Mouse (Mus musculus): ENCODE measurements around the gene Myo1b.

- TF ChIP-seq E2F4 (IDR thresholded peaks at IDR 0.05; ENCODE audit: insufficient read depth) (no peak), MAX (IDR thresholded peaks at IDR 0.05; ENCODE audit: low read depth) (no peak), POLR2A (IDR thresholded peaks at IDR 0.05; ENCODE audit: insufficient read length, low read depth) (no peak), MYOD1 (IDR thresholded peaks at IDR 0.05; ENCODE audit: control insufficient read depth in 1 of 3, insufficient read length in 2 of 3, low read depth in 2 of 3) (no peak), POLR2AphosphoS2 (IDR thresholded peaks at IDR 0.05; ENCODE audit: insufficient read length, low read depth) (no peak), TCF12 (IDR thresholded peaks at IDR 0.05; ENCODE audit: insufficient read depth, poor library complexity, severe bottlenecking) (no peak)
Observed at GRCm38 (mm10) chr1:51808228-51808627, 107.6 kb downstream of the Myo1b start.

Data from myocyte (in vitro differentiated cells).